Mouse (Mus musculus): ENCODE results near the gene Fpr-rs7. TPM values are rescaled to one million over a fixed set of nuclear protein-coding genes. Genes with fewer than 3 reads are reported as not detected.

Gene Fpr-rs7
- total RNA-seq (2023), result not detected

GRCm38 (mm10) chr17:20114126-20114525, at the start of gene Fpr-rs7:
TSS of gene Fpr-rs7 (minus strand) at chr17:20114226.

Other genes with a start within 250 kb of the Fpr-rs7 start
- gene Vmn2r104, start 65.9 kb downstream of the Fpr-rs7 start, total RNA-seq (2023), result not detected
- gene Fpr-rs6, start 68.9 kb upstream of the Fpr-rs7 start, total RNA-seq (2023), result not detected
- not detected for gene Vmn2r105, start 120.8 kb upstream of the Fpr-rs7 start, total RNA-seq (2023)
- gene Vmn2r106, start 171.3 kb upstream of the Fpr-rs7 start, total RNA-seq (2023), result not detected
- gene Vmn2r107, start 231.0 kb upstream of the Fpr-rs7 start, total RNA-seq (2023), result not detected